Mouse (Mus musculus): ENCODE measurements around the gene Spata1.

DNA sequence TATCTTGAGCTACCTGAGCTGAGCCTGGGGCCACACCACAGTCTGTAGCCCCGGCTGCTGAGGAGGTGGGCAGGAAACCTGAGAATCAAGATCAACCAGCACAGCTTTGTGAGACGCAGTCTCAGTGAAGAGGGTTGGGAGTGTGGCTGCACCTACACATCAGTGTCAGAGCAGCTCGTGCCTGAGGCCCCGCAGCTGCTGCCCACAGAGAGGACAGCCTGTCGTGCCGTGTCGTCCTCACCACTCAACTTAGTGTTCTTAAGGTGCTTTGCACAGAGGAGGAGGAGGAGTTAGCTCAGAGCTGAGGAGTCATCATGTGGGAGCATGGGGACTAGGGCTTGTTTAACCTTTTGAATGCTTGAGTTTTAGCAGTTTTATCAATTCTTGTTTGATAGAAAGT is 73.7 kb downstream of the Spata1 start:
- TF ChIP-seq POLR2A (IDR thresholded peaks at IDR 0.05; ENCODE audit: control insufficient read depth, low read depth, low read length) (no peak), CTCF (IDR thresholded peaks at IDR 0.05; ENCODE audit: control insufficient read depth, insufficient read depth, insufficient replicate concordance, low read depth, low read length) (no peak)

All from testis, adult 2 months (tissue).